Mouse (Mus musculus): Measurements from ENCODE around the gene Cdkal1. TPM values are rescaled to one million over a fixed set of nuclear protein-coding genes. Genes with fewer than 3 reads are reported as not detected.

Cdkal1 gene
- polyA plus RNA-seq, 1 experiment = 0.55 TPM

DNA sequence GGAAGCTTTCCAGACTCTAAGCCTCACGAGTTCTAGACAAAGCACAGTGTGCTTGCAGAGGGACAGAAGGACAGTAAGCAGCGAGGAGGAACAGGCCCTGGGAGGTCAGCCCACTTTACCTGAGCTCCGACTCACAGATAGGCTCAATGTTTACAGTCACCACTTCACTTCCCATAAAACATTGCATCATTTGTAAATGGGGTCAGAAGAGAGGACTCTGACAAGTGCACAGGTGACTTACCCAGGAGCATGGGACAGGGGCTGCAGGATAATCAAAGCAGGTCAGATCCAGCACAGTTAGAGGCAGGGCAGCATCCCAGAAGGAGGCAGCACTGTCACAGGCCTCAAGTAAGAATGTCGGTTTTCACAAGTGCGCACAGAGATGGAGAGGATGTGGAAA is 214.3 kb downstream of the Cdkal1 start:
- no peaks in the 10 kb centered on the region for H3K36me3 ChIP-seq (ENCODE audit: control insufficient read depth, insufficient read depth, low read length)
- 67% methylated on average over 5 of the region's 5 CpGs for WGBS
- H3K4me3 ChIP-seq (ENCODE audit: low read depth, low read length) = no peak overlapping the region
- H3K27me3 ChIP-seq (ENCODE audit: control insufficient read depth, insufficient read depth, low read length) = no peaks in the 10 kb centered on the region
- H3K4me1 ChIP-seq (ENCODE audit: control insufficient read depth, insufficient read depth, insufficient read length, low read length) = no peaks in the 10 kb centered on the region; the same call in 1 of the 2 replicates
- TF ChIP-seq POLR2A (IDR thresholded peaks at IDR 0.05; ENCODE audit: low read depth, low read length) (no peak), CTCF (IDR thresholded peaks at IDR 0.05; ENCODE audit: extremely low read depth, insufficient read length, insufficient replicate concordance, low read depth, low read length) (no peak)
- no peak overlapping the region for H3K27ac ChIP-seq (ENCODE audit: insufficient read depth, low read depth, low read length)

DNA sequence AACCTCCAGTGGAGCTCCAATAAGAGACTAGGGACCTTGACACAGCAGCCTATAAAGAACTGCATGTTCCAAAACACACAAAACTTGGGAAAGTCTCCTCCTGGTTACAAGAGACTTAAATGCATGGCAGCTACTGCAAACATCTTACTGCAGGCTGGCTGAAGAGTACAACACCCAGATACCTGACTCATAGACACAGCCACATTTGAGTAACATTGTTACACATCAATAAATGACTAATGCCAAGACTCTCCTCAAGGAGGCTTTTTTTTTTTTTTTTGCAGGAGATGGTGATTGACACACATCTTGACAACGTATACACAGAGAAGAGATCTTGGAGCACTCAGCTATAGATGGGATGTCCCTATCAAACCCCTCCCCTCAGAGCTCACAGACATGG is 215.3 kb downstream of the Cdkal1 start:
- Histone ChIP-seq H3K4me3 (ENCODE audit: low read depth, low read length) (no peak overlapping the region), H3K36me3 (ENCODE audit: control insufficient read depth, insufficient read depth, low read length) (no peaks in the 10 kb centered on the region), H3K27me3 (ENCODE audit: control insufficient read depth, insufficient read depth, low read length) (no peaks in the 10 kb centered on the region), H3K27ac (ENCODE audit: insufficient read depth, low read depth, low read length) (no peak overlapping the region), H3K4me1 (ENCODE audit: control insufficient read depth, insufficient read depth, insufficient read length, low read length) (no peaks in the 10 kb centered on the region; the same call in 1 of the 2 replicates)
- 75% methylated on average over 1 of the region's 1 CpGs for WGBS
- no peak for TF ChIP-seq CTCF (IDR thresholded peaks at IDR 0.05; ENCODE audit: extremely low read depth, insufficient read length, insufficient replicate concordance, low read depth, low read length)
- no peak for TF ChIP-seq POLR2A (IDR thresholded peaks at IDR 0.05; ENCODE audit: low read depth, low read length)

- Histone ChIP-seq H3K36me3 (ENCODE audit: control insufficient read depth, insufficient read depth, low read length) (no peaks in the 10 kb centered on the region), H3K4me1 (ENCODE audit: control insufficient read depth, insufficient read depth, insufficient read length, low read length) (no peaks in the 10 kb centered on the region; the same call in 1 of the 2 replicates), H3K27me3 (ENCODE audit: control insufficient read depth, insufficient read depth, low read length) (no peaks in the 10 kb centered on the region), H3K27ac (ENCODE audit: insufficient read depth, low read depth, low read length) (peak overlapping the region; percentile 67; the same call in 1 of the 2 replicates), H3K4me3 (ENCODE audit: low read depth, low read length) (no peak overlapping the region)
- TF ChIP-seq POLR2A (IDR thresholded peaks at IDR 0.05; ENCODE audit: low read depth, low read length) (no peak), CTCF (IDR thresholded peaks at IDR 0.05; ENCODE audit: extremely low read depth, insufficient read length, insufficient replicate concordance, low read depth, low read length) (no peak)
- WGBS = 86% methylated on average over 4 of the region's 4 CpGs
Measured at GRCm38 (mm10) chr13:29638303-29638702, 217.2 kb downstream of the Cdkal1 start.

DNA sequence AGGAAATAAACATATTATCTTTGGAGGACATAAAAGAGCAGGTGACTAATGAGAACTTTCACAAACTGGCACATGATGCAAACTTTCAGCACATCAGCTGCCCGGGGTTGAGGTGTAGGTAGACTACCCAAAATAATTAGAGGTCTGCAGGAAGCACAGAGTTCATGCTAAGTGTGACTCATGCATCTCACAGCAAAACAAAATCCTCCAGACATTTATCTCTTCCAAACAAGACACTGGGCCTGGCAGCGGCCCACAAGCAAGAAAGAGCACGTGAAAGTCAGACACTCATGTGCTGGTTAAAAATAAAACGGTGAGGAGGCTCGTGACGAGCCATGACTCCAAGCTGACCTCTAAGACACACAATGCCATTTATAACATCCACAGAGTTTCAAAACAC is 217.7 kb downstream of the Cdkal1 start:
- TF ChIP-seq CTCF (IDR thresholded peaks at IDR 0.05; ENCODE audit: extremely low read depth, insufficient read length, insufficient replicate concordance, low read depth, low read length) (no peak), POLR2A (IDR thresholded peaks at IDR 0.05; ENCODE audit: low read depth, low read length) (no peak)
- WGBS = 54% methylated on average over 6 of the region's 6 CpGs
- H3K27me3 ChIP-seq (ENCODE audit: control insufficient read depth, insufficient read depth, low read length) = no peaks in the 10 kb centered on the region
- no peak overlapping the region for H3K27ac ChIP-seq (ENCODE audit: insufficient read depth, low read depth, low read length)
- H3K36me3 ChIP-seq (ENCODE audit: control insufficient read depth, insufficient read depth, low read length) = no peaks in the 10 kb centered on the region
- H3K4me3 ChIP-seq (ENCODE audit: low read depth, low read length) = no peak overlapping the region
- H3K4me1 ChIP-seq (ENCODE audit: control insufficient read depth, insufficient read depth, insufficient read length, low read length) = no peaks in the 10 kb centered on the region; the same call in 1 of the 2 replicates

DNA sequence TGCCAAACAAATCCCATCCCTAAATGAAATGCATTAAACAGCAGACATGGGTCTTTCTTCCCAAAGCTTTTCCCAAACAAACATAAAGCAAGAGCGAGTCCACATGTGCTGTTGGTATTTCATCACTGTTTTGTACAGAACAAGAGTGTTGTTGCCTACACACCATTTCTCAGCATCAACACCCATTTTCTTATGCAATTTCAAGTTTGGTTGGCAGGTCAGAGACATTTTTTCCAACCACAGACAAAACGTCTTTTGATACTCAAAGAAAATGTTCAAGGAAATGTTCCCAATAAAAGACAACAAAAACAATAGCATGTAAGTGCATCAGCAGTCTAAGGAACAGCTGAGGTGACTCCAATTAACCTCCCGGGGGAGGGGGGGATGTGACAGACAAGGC is 219.9 kb downstream of the Cdkal1 start:
- no peaks in the 10 kb centered on the region for H3K36me3 ChIP-seq (ENCODE audit: control insufficient read depth, insufficient read depth, low read length)
- TF ChIP-seq POLR2A (IDR thresholded peaks at IDR 0.05; ENCODE audit: low read depth, low read length) = no peak
- no peak for TF ChIP-seq CTCF (IDR thresholded peaks at IDR 0.05; ENCODE audit: extremely low read depth, insufficient read length, insufficient replicate concordance, low read depth, low read length)
- H3K27me3 ChIP-seq (ENCODE audit: control insufficient read depth, insufficient read depth, low read length) = no peaks in the 10 kb centered on the region
- 79% methylated on average over 3 of the region's 3 CpGs for WGBS
- no peaks in the 10 kb centered on the region; the same call in 1 of the 2 replicates for H3K4me1 ChIP-seq (ENCODE audit: control insufficient read depth, insufficient read depth, insufficient read length, low read length)
- no peak overlapping the region for H3K27ac ChIP-seq (ENCODE audit: insufficient read depth, low read depth, low read length)
- H3K4me3 ChIP-seq (ENCODE audit: low read depth, low read length) = no peak overlapping the region

GRCm38 (mm10) chr13:29631342-29631741 is 224.1 kb downstream of the Cdkal1 start:
- Histone ChIP-seq H3K27ac (ENCODE audit: insufficient read depth, low read depth, low read length) (no peak overlapping the region), H3K36me3 (ENCODE audit: control insufficient read depth, insufficient read depth, low read length) (no peaks in the 10 kb centered on the region), H3K4me3 (ENCODE audit: low read depth, low read length) (no peak overlapping the region), H3K27me3 (ENCODE audit: control insufficient read depth, insufficient read depth, low read length) (no peaks in the 10 kb centered on the region), H3K4me1 (ENCODE audit: control insufficient read depth, insufficient read depth, insufficient read length, low read length) (no peaks in the 10 kb centered on the region)
- TF ChIP-seq POLR2A (IDR thresholded peaks at IDR 0.05; ENCODE audit: low read depth, low read length) = no peak
- WGBS = 79% methylated on average over 5 of the region's 5 CpGs

DNA sequence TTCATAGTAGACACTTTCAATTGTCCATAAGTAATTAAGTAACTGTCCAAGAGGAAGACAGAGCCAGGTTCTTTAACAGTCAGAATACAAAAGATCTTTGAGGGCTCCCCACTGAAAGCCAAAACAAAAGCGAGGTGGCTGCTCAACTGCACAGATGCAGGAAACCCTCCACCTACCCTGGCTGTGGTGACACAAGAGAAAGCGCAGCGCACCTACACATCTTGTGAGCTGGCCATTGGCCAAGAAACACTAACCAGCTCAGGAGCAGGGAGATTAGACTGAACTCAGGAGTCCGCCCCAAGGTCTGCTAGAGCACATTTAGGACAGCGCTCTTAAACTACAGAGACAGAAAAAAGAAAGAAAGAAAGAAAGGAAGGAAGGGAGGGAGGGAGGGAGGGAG is 226.9 kb downstream of the Cdkal1 start:
- WGBS = 12% methylated on average over 5 of the region's 5 CpGs

More for the DNA sequence above, 226.9 kb downstream of the Cdkal1 start:
- Histone ChIP-seq H3K27me3 (ENCODE audit: control insufficient read depth, insufficient read depth, low read length) (no peaks in the 10 kb centered on the region), H3K4me3 (ENCODE audit: low read depth, low read length) (no peak overlapping the region), H3K27ac (ENCODE audit: insufficient read depth, low read depth, low read length) (no peak overlapping the region), H3K36me3 (ENCODE audit: control insufficient read depth, insufficient read depth, low read length) (no peaks in the 10 kb centered on the region), H3K4me1 (ENCODE audit: control insufficient read depth, insufficient read depth, insufficient read length, low read length) (no peaks in the 10 kb centered on the region)
- no peak for TF ChIP-seq CTCF (IDR thresholded peaks at IDR 0.05; ENCODE audit: extremely low read depth, insufficient read length, insufficient replicate concordance, low read depth, low read length)
- no peak for TF ChIP-seq POLR2A (IDR thresholded peaks at IDR 0.05; ENCODE audit: low read depth, low read length)

Data from small intestine, adult 2 months (tissue).